Mouse (Mus musculus) small intestine, adult 10 weeks (tissue): ENCODE data around the gene Trappc1. TPM values are rescaled to one million over a fixed set of nuclear protein-coding genes. Genes with fewer than 3 reads are reported as not detected.

Experiments
- polyA plus RNA-seq: library from polyadenylated mRNA; stranded (reverse); fragments of 350-450 nt; fragmentation: Illumina TruSeq; extraction: RNeasy Lipid Tissue Mini Kit (QIAGEN cat#74804); gene quantifications from one replicate; pipeline ENCODE4 v1.2.3, GENCODE M21; 2014; ENCODE audit warnings: low replicate concordance

The Trappc1 gene
- polyA plus RNA-seq, result 24.4 TPM

GRCm38 (mm10) chr11:69323667-69324111 lies at the start of gene Trappc1, which contains the start of gene Cntrob:
Gene Trappc1 (plus strand): TSS chr11:69323980.
Gene Cntrob (minus strand): TSS chr11:69323775.

GRCm38 (mm10) chr11:69325628-69326407 lies 2.0 kb downstream of the Trappc1 start, which contains the start of gene Kcnab3:
Gene Kcnab3 (plus strand): TSS chr11:69326258.

GRCm38 (mm10) chr11:69340161-69341131 lies 16.7 kb downstream of the Trappc1 start, which contains the start of gene Rnf227:
Gene Rnf227 (plus strand): TSS chr11:69340461.

GRCm38 (mm10) chr11:69369215-69369989 lies 45.6 kb downstream of the Trappc1 start, which contains the start of gene Chd3:
Gene Chd3 (minus strand): TSS chr11:69369406.

Other genes starting within 250 kb of the Trappc1 start
- gene Vamp2, start 235.5 kb upstream of the Trappc1 start, polyA plus RNA-seq, result 53.2 TPM
- gene Per1, start 228.8 kb upstream of the Trappc1 start, polyA plus RNA-seq, result not detected
- gene Hes7, start 203.6 kb upstream of the Trappc1 start, polyA plus RNA-seq, result not detected
- gene 9130213A22Rik, start 201.4 kb upstream of the Trappc1 start, polyA plus RNA-seq, result not detected
- gene Aloxe3, start 198.1 kb upstream of the Trappc1 start, polyA plus RNA-seq, result not detected
- not detected for gene Alox12b, start 167.0 kb upstream of the Trappc1 start, polyA plus RNA-seq
- gene Alox8, start 126.1 kb upstream of the Trappc1 start, polyA plus RNA-seq, result not detected
- gene Gucy2e, start 86.9 kb upstream of the Trappc1 start, polyA plus RNA-seq, result not detected
- gene Cntrob, start 205 bp upstream of the Trappc1 start, polyA plus RNA-seq, result 3.5 TPM
- 0.37 TPM for gene Kcnab3, start 2.3 kb downstream of the Trappc1 start, polyA plus RNA-seq
- 2.2 TPM for gene Rnf227, start 16.5 kb downstream of the Trappc1 start, polyA plus RNA-seq
- 24.6 TPM for gene Chd3, start 45.4 kb downstream of the Trappc1 start, polyA plus RNA-seq
- 3.7 TPM for gene Naa38, start 71.5 kb downstream of the Trappc1 start, polyA plus RNA-seq
- 22.1 TPM for gene Cyb5d1, start 71.7 kb downstream of the Trappc1 start, polyA plus RNA-seq
- gene Tmem88, start 74.3 kb downstream of the Trappc1 start, polyA plus RNA-seq, result 0.45 TPM
- 4.5 TPM for gene Kdm6b, start 89.7 kb downstream of the Trappc1 start, polyA plus RNA-seq
- 0.37 TPM for gene Dnah2, start 225.1 kb downstream of the Trappc1 start, polyA plus RNA-seq
- not detected for gene Efnb3, start 236.2 kb downstream of the Trappc1 start, polyA plus RNA-seq